Mouse (Mus musculus): Measurements from ENCODE around the gene Smim12. TPM values are rescaled to one million over a fixed set of nuclear protein-coding genes. Genes with fewer than 3 reads are reported as not detected.
A peak's percentile ranks its signal among the peaks of the same experiment; 100 is the strongest.

Gene Smim12
- polyA plus RNA-seq (2015; fragmentation: Nextera tagmentation; extraction: Ambion mirVana), result 50.4 and 51.3 TPM in 2 replicates

- Histone ChIP-seq H3K9me3 (replicated peaks) (no peaks in the 10 kb centered on the region), H3K27me3 (0 out of 2 replicates have a peak, but pooled peaks cover 4% of the 10 kb centered on the region), H3K36me3 (ENCODE audit: poor library complexity, severe bottlenecking) (peaks cover 18% of the 10 kb centered on the region), H3K4me1 (peaks cover 18% of the 10 kb centered on the region), H3K4me3 (peak within 1 kb of the TSS; percentile 95), H3K4me2 (peak within 1 kb of the TSS; percentile 95), H3K9ac (peak within 1 kb of the TSS; percentile 96), H3K27ac (no peak within 1 kb of the TSS)
- peak; percentile 98 for ATAC-seq
- WGBS, result under 1% methylated on average over 29 of the region's 29 CpGs
Measured at GRCm38 (mm10) chr4:127243552-127243951, at the start of gene Smim12. Gene Smim12, plus strand, starts transcription at chr4:127243784.

GRCm38 (mm10) chr4:127194477-127195269 lies 48.9 kb upstream of the Smim12 start:
- peaks cover 25% of the 10 kb centered on the region for H3K4me1 ChIP-seq
- WGBS, result 81% methylated on average over 25 of the region's 25 CpGs
- no peak overlapping the region for H3K4me2 ChIP-seq
- H3K4me3 ChIP-seq, result no peak overlapping the region
- no peak for ATAC-seq
- H3K27me3 ChIP-seq, result no peaks in the 10 kb centered on the region
- H3K9me3 ChIP-seq (replicated peaks), result no peaks in the 10 kb centered on the region
- H3K9ac ChIP-seq, result no peak overlapping the region
- peaks cover 8% of the 10 kb centered on the region for H3K36me3 ChIP-seq (ENCODE audit: poor library complexity, severe bottlenecking)
- H3K27ac ChIP-seq, result no peak overlapping the region

- no peak overlapping the region for H3K4me3 ChIP-seq
- H3K27me3 ChIP-seq, result no peaks in the 10 kb centered on the region
- no peak for ATAC-seq
- H3K9me3 ChIP-seq (replicated peaks), result no peaks in the 10 kb centered on the region
- 17% methylated on average over 6 of the region's 6 CpGs for WGBS
- H3K27ac ChIP-seq, result no peak overlapping the region
- H3K4me1 ChIP-seq, result peaks cover 15% of the 10 kb centered on the region
- no peak overlapping the region for H3K4me2 ChIP-seq
- H3K9ac ChIP-seq, result no peak overlapping the region
- peaks cover 8% of the 10 kb centered on the region for H3K36me3 ChIP-seq (ENCODE audit: poor library complexity, severe bottlenecking)
Measured at GRCm38 (mm10) chr4:127198609-127199008, 45.0 kb upstream of the Smim12 start.

DNA sequence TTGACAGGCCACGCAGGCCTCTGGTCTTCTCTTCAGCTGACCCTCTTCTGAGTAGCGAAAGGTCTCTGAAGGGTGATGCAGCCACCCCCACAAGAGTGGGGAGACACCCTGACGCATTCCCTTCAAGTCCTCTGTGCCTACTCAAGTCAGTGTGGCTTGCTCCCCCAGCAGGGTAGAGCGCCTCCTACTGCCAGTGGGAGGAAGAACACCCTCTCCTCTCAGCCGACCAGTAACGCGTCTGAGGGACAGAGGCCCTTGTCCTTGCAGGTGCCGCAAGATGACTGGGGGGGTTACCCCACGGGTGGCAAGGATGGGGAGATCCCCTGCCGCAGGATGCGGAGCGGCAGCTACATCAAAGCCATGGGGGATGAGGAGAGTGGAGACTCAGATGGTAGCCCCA lies 44.2 kb upstream of the Smim12 start:
- Histone ChIP-seq H3K4me1 (peaks cover 7% of the 10 kb centered on the region; the same call in 1 of the 2 replicates), H3K9me3 (replicated peaks) (no peaks in the 10 kb centered on the region), H3K9ac (no peak overlapping the region), H3K27me3 (no peaks in the 10 kb centered on the region), H3K4me3 (no peak overlapping the region), H3K27ac (no peak overlapping the region), H3K4me2 (no peak overlapping the region), H3K36me3 (ENCODE audit: poor library complexity, severe bottlenecking) (peaks cover 8% of the 10 kb centered on the region)
- no peak for ATAC-seq
- 66% methylated on average over 12 of the region's 12 CpGs for WGBS

GRCm38 (mm10) chr4:127200164-127200722 lies 43.3 kb upstream of the Smim12 start:
- H3K9me3 ChIP-seq (replicated peaks), result no peaks in the 10 kb centered on the region
- H3K36me3 ChIP-seq (ENCODE audit: poor library complexity, severe bottlenecking), result peaks cover 4% of the 10 kb centered on the region; the same call in 1 of the 2 replicates
- no peak overlapping the region for H3K9ac ChIP-seq
- H3K4me1 ChIP-seq, result 0 out of 2 replicates have a peak, but pooled peaks cover 4% of the 10 kb centered on the region
- ATAC-seq, result no peak
- H3K4me3 ChIP-seq, result no peak overlapping the region
- 92% methylated on average over 12 of the region's 12 CpGs for WGBS
- no peak overlapping the region for H3K27ac ChIP-seq
- no peak overlapping the region for H3K4me2 ChIP-seq
- no peaks in the 10 kb centered on the region for H3K27me3 ChIP-seq

DNA sequence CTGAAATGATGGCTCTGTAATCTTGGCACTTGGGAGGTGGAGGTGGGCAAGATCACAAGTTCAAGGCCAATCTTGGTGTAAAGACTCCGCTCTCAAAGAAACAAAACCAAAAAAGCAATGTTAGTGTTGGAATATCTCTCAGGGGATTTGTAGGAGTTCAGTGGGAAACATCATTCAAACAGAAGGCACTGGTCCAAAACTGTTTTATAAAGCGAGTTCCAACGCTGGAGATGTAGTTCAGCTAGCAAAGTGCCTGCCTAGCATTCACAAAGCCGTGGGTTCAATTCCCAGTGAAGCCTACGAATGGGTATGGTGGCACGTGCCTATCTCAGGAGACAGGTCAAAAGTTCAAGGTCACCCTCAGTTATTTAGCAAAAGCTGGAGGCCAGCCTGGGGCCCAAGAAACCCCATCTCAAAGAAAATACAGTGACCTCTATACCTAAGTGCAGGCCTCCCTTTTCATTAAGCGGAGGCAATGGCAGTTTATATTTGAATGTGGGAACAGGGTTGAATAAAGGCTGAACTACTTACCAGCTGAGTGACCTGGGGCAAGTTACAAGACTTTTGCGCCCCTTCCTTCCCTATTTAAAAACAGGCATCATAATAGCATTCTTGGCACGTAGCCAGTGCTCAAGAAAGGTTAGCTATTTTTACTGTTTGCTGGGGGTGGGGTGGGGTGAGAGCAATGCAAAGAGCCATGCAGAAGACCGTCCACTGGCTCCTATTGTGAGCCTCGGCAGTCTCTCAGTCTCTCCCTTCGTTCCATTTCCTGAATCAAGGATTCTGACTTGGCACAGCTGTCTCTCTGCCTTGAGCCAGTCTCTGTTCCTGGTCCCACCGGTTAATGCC lies 42.6 kb upstream of the Smim12 start:
- no peak for ATAC-seq
- Histone ChIP-seq H3K4me1 (0 out of 2 replicates have a peak, but pooled peaks cover 4% of the 10 kb centered on the region), H3K4me2 (no peak overlapping the region), H3K9ac (no peak overlapping the region), H3K27ac (no peak overlapping the region), H3K9me3 (replicated peaks) (no peaks in the 10 kb centered on the region), H3K27me3 (no peaks in the 10 kb centered on the region), H3K4me3 (no peak overlapping the region), H3K36me3 (ENCODE audit: poor library complexity, severe bottlenecking) (no peaks in the 10 kb centered on the region)
- 68% methylated on average over 13 of the region's 13 CpGs for WGBS

GRCm38 (mm10) chr4:127203081-127203480 lies 40.5 kb upstream of the Smim12 start:
- H3K9ac ChIP-seq, result no peak overlapping the region
- H3K4me3 ChIP-seq, result no peak overlapping the region
- H3K36me3 ChIP-seq (ENCODE audit: poor library complexity, severe bottlenecking), result no peaks in the 10 kb centered on the region
- 0 out of 2 replicates have a peak, but pooled peaks cover 4% of the 10 kb centered on the region for H3K4me1 ChIP-seq
- H3K27me3 ChIP-seq, result no peaks in the 10 kb centered on the region
- 73% methylated on average over 1 of the region's 1 CpGs for WGBS
- no peak overlapping the region for H3K27ac ChIP-seq
- ATAC-seq, result no peak
- H3K4me2 ChIP-seq, result no peak overlapping the region
- no peaks in the 10 kb centered on the region for H3K9me3 ChIP-seq (replicated peaks)

DNA sequence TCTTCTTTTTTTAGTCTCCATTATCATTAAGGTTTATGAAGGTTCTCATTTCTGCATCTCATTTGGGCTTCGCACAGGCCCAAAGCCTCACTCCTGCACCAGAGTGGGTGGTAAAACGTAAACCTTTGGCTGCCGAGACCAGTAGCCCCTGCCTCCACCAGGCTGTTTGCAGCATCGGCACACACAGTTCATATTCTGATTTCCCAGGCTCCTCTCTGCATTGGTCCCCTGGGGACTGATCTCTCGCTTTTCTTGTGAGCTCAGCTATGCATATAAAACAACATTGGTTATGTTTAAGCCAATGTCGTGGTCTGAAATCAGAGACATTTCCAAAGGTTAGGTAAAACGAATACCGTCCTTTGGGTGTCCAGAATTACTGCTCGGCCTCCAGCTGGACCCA lies 32.3 kb upstream of the Smim12 start:
- H3K36me3 ChIP-seq (ENCODE audit: poor library complexity, severe bottlenecking), result no peaks in the 10 kb centered on the region
- H3K27me3 ChIP-seq, result peaks cover 19% of the 10 kb centered on the region
- no peaks in the 10 kb centered on the region for H3K9me3 ChIP-seq (replicated peaks)
- H3K9ac ChIP-seq, result no peak overlapping the region
- no peak overlapping the region for H3K4me2 ChIP-seq
- H3K4me1 ChIP-seq, result peaks cover 9% of the 10 kb centered on the region; the same call in 1 of the 2 replicates
- no peak for ATAC-seq
- H3K4me3 ChIP-seq, result no peak overlapping the region
- 79% methylated on average over 9 of the region's 9 CpGs for WGBS
- no peak overlapping the region for H3K27ac ChIP-seq

GRCm38 (mm10) chr4:127214510-127214909 lies 29.1 kb upstream of the Smim12 start:
- H3K27me3 ChIP-seq, result peaks cover 19% of the 10 kb centered on the region
- H3K4me2 ChIP-seq, result peak overlapping the region; percentile 45
- H3K9ac ChIP-seq, result no peak overlapping the region
- H3K4me3 ChIP-seq, result peak overlapping the region; percentile 13; the same call in 1 of the 2 replicates
- H3K27ac ChIP-seq, result no peak overlapping the region
- H3K4me1 ChIP-seq, result peaks cover 20% of the 10 kb centered on the region
- WGBS, result 17% methylated on average over 28 of the region's 28 CpGs
- H3K36me3 ChIP-seq (ENCODE audit: poor library complexity, severe bottlenecking), result no peaks in the 10 kb centered on the region
- no peaks in the 10 kb centered on the region for H3K9me3 ChIP-seq (replicated peaks)
- no peak for ATAC-seq

DNA sequence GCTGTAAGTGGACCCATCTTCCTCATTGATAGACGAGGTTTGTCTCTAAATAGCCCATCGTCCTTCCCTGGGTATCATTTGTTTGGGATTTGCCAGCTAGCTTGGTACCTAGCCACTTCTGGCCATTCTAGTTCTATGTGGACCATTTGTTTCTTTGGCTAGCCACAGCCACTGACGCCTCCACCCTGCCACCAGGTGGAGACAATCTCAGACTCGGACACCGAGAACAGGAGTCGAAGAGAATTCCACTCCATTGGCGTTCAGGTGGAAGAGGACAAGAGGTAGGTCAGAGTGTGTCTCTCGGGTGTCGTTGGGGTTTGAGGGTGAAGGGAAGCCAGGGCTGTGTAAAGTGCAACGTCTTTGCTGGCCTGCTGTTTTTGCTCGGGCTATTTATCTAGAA lies 28.5 kb upstream of the Smim12 start:
- Histone ChIP-seq H3K4me2 (no peak overlapping the region), H3K4me1 (peaks cover 20% of the 10 kb centered on the region), H3K27ac (no peak overlapping the region), H3K9me3 (replicated peaks) (no peaks in the 10 kb centered on the region), H3K9ac (no peak overlapping the region), H3K36me3 (ENCODE audit: poor library complexity, severe bottlenecking) (no peaks in the 10 kb centered on the region), H3K27me3 (peaks cover 19% of the 10 kb centered on the region), H3K4me3 (no peak overlapping the region)
- WGBS, result 55% methylated on average over 11 of the region's 11 CpGs
- ATAC-seq, result no peak

- Histone ChIP-seq H3K9ac (no peak overlapping the region), H3K4me2 (no peak overlapping the region), H3K36me3 (ENCODE audit: poor library complexity, severe bottlenecking) (no peaks in the 10 kb centered on the region), H3K4me1 (peaks cover 20% of the 10 kb centered on the region), H3K9me3 (replicated peaks) (no peaks in the 10 kb centered on the region), H3K27ac (no peak overlapping the region), H3K4me3 (no peak overlapping the region), H3K27me3 (peaks cover 19% of the 10 kb centered on the region)
- no peak for ATAC-seq
- WGBS, result 68% methylated on average over 5 of the region's 9 CpGs
Measured at GRCm38 (mm10) chr4:127215799-127216198, 27.8 kb upstream of the Smim12 start.

- Histone ChIP-seq H3K4me2 (no peak overlapping the region), H3K4me3 (no peak overlapping the region), H3K9ac (no peak overlapping the region), H3K4me1 (peaks cover 20% of the 10 kb centered on the region), H3K27me3 (peaks cover 19% of the 10 kb centered on the region), H3K36me3 (ENCODE audit: poor library complexity, severe bottlenecking) (no peaks in the 10 kb centered on the region), H3K27ac (no peak overlapping the region), H3K9me3 (replicated peaks) (no peaks in the 10 kb centered on the region)
- 67% methylated on average over 4 of the region's 4 CpGs for WGBS
- ATAC-seq, result no peak
Measured at GRCm38 (mm10) chr4:127216251-127216651, 27.3 kb upstream of the Smim12 start.
